Mouse (Mus musculus) layer of hippocampus, adult 18-20 months (tissue): ENCODE measurements around the gene BC025446. TPM values are rescaled to one million over a fixed set of nuclear protein-coding genes. Genes with fewer than 3 reads are reported as not detected.
"Not testable (repeated sequence)": the region's sequence is repeated elsewhere in the genome, so short reads cannot be mapped to it uniquely, and the experiment has no call there.

ENCODE experiments used
- DNase-seq, 2 experiments: peaks; one replicate each; pipeline ENCODE4 v3.0.0; 2022; ENCODE audit warnings: low spot score in 2 of 2
- long read RNA-seq: library from polyadenylated mRNA; stranded (forward); transcript quantifications from one replicate; pipeline ENCODE4 v2.0.0, GENCODE M21; 2021
- total RNA-seq, 2 experiments: library from RNA; stranded (reverse); gene quantifications; 2 replicates each; pipeline ENCODE4 v1.2.3; 2021

Gene BC025446
- not detected for total RNA-seq
- long read RNA-seq = 0 reads

DNA sequence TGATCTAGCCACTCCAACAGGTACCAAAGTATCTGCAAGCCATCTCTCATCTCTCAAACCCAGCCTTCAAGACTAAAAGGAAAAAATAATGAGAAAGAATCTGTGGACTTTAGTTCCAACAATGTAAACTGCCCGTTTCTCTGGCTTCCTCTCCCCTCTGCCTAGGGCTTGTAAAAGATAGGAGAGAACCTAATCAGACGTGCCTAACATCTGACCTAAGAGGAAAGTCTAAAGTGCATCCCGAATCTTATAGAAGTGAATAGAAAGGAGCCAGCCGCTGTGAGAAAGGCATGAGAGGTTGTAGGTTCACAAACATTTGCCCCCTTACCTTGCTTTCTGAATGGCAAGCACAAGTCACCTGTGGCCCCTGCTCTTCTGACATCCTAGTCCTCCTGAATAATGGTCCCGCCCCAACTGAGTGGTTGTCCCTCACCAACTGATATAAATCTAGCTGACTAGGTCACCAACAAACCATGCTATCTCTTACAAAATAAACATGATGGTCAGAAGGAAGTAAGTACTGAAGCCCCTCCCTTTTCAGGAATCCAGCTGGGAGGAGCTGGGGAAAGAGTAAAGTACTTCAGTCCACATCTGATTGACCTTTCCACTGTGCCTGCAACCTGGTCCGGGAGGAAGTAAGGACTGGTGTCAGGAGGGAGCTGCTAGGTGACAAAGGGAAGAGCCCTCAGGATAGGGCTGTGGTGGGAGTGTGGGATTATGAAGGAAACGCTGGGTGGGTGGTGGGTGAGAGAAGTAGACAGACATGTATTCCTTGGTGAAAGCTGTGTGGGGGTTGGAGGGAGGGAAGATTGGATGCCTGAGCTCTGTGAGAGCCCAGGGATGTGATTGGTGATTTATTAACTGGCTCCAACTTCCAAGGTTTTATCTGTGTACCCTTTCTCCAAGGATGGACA is at the start of gene BC025446:
BC025446 (plus strand) TSS at position 599 of the 914 bp plus-strand sequence.
- no peak for DNase-seq

DNA sequence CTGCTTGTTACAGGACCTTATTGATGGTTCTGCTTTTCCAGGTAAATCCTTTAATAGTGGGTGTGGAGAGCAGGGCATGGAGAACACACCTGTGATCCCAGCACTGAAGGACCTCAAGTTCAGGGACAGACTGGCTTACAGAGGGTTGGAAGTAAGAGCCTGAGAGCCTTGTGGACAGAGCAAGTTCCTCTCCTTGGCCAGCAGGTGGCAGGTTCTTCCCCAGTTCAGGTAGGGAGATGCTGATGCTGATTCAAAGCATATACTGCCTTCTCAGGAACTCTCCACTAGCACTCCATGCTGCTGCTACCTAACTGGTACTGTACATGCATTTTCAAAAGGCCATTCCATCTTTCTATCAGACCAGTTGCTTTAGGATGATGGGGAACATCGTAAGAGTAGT is 40.7 kb upstream of the BC025446 start:
- DNase-seq = peak; percentile 5

DNA sequence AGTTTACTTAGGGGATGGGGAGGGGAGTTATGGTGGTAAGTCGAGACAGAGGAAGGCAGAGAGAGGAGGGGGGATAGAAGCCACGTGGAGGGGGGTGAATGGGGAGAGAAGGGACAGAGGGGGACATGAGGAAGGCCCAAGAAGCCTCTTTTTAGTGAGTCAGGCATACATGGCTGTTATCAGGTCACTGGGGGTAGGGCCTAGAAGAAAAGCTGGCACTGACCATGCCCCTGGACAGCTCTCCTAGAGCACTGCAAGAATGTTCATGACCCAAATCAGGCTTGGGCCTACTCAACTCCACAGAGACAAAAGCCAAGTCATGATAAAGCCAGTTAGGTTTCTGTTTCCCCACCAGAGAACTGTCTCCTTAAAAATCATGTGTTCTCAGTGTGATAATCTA is 29.9 kb upstream of the BC025446 start:
- DNase-seq = no peak

DNA sequence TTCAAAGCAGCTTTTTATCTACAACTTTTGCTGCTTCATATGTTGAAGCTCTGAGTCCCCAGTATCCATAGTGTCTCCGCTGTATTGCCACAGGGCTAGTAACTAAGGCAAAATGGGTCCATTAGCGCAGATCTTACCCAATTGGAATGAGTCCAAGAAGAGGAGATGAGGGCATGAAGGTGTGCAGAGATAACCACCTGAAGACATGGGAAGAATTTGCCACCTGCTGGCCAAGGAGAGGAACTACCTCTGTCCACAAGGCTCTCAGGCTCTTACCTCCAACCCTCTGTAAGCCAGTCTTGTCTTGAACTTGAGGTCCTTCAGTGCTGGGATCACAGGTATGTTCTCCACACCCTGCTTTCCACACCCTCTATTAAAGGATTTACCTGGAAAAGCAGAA is 27.1 kb upstream of the BC025446 start:
- no peak for DNase-seq

DNA sequence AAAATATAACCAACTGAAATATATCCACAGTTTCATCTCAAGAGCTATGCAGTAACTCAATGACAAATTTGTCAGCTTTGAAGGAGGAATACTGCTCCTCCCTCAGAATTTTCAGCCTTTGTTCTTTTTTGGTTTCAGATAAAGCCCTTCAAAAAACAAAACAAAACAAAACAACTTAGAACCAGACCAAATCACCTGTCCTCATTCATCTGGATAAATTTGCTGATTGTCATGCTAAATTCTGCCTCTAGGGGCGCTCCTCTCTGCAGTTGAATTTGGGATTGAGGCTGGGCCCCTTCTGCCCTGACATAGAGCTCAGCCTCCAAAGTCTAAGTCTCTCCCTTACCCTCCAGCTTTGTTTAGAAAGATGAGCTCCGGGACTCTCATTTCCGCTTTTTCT is 25.6 kb upstream of the BC025446 start:
- not testable (repeated sequence) for DNase-seq

DNA sequence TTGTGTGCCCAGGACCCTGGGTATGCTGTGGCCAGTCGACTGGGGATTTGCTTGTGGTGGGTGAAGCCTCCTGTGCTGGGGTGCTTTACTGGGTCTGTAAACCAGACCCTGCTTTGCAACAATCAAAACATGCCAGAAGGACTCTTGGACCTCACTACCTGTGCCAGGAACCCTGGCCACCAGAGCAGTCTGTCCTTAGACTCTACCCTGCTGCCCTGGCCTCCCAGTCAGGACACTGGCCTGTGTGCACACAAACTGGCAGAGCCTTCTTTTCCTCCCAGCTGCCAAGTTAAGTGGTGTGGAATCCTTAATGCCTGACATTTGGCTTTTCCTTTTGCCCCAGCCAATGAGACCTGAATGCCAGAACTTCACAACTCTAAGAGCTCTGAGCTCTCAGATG is 655 bp downstream of the BC025446 start:
- DNase-seq = no peak

DNA sequence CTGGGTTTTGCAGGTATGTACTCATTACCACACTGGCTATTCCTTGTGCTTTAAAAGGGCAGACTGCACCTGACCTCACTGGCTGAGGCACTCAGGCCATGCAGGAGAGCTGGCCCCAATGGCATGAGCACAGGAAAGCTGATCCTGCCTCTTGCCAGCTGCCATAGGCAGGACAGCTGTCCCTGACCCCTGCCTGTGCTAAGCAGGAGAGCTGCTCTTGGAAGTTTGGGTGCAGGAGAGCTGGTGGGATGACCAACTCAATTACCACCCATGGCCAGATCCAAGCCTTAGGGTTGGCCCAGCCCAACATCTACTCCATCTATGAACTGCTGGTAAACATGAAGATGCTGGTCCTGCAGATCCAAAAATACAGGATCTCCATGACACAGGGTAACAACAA is 5.8 kb downstream of the BC025446 start:
- DNase-seq = no peak

DNA sequence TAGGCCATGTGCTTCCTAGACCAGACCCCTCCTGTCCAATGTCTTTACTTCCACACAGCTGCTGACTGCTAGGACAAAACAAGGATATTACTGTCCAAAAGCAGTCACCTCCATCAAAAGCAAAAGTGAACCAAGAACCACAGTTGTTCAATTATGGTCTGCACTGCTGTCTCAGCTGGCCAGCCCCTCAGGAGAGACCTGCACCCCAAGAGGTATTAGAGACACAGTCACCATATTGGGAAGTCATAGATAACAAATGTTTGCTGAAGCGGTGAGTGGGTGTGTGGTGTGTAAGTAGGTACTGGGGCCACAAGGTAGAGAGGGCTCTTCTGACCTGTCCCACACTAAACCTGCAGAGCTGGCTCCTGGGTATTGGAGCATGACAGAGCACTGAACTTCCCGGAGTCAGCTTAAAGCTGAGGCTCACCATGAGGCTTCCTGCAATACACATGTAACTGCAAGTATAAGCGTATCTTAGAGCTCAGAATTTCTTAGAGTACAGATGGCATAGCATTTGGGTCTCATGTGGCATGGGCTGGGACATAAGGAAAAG is 21.6 kb downstream of the BC025446 start:
- DNase-seq = no peak

DNA sequence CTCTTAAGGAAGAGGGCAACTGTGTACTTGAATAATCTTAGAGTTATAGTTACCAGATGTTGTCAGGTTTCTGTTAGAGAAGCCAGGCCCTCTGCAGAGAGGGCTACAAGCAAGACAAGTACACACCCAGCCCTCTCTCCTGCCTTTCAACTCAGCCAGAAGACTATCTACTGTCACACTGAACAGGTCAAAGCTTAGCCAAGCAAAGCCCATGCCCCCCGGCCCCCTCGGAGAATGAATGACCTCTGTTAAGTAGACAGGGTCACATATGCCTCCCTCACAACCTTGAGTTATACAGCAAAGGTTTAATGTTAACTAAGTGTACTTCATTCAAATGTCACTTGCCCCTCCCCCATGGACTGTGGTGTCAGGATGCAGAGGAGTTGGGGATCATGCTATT is 24.4 kb downstream of the BC025446 start:
- no peak for DNase-seq

DNA sequence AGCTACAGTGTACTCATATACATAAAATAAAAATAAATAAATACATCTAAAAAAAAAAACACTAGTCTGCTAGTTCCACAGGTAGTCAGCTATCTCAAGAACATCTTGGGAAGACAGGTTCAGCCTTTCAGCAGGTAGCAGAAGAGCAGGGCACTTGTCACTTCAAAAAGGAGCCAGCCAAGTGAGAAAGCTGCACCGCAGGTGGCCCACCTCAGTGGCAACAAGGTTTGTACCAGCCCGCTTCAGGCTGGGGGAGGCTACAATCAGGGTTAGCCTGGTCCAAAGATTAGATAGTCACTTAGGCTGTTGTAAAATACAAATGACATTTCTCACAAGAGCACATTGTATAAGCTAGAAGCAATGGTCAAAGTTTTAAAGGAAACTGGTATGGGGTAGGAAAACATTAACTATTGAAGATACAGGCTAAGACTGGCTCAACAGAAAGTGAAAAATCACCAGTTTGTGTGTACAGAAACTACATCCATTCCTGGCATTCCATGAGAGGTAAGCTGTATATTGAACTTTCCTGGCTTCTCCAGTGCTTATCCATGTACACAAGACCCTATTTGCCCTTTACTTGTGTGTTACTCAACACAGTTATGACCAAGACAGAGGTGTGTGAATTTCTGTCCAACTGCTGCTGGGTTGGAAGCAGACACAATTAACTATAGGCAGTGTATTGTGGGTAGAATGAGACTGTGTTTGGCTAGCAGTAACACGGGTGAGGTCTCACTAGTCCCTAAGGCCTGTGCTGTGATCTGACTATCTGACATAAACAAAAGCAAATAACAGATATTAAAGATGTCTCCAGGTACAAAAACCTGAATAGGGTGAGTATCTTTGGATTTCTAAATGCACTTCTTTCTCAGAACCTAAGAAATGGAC is 26.8 kb downstream of the BC025446 start:
- DNase-seq = no peak

DNA sequence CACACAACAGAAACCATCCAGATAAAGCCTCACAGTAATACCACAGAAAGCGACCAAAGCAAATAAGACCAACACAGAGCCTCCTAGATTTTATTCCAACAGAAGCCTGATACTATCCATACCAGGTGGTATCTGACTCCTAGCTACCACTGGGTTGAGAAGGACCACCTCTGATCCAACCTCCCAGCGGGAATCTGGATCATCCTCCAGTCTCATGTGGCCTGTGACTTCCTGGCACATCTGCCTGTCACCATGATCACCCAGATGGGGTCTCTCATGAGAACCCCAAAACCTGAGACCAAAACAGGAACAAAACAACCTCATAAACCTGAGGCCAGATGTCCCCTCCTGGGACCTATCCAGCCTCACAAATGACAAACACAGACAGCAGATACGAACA is 38.5 kb downstream of the BC025446 start:
- DNase-seq = no peak

DNA sequence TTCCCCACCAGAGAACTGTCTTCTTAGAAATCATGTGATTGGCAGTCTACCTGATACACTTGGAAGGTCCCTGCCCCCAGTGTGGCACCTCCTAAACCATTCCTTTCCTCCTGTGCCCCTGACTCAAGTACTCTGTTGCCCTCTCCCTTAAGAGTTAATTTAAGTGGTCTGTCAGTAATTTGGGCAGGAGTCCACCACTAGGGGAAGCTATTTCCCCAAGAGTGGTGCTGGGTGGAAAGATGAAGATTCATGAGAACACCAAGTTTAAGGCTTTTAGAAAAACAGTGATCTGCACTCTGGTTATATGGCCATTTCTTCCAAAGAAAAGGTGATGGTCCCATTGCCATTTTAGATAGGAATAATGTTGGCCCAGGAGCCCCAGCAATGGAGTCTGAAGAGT is 49.7 kb downstream of the BC025446 start:
- DNase-seq = no peak

DNA sequence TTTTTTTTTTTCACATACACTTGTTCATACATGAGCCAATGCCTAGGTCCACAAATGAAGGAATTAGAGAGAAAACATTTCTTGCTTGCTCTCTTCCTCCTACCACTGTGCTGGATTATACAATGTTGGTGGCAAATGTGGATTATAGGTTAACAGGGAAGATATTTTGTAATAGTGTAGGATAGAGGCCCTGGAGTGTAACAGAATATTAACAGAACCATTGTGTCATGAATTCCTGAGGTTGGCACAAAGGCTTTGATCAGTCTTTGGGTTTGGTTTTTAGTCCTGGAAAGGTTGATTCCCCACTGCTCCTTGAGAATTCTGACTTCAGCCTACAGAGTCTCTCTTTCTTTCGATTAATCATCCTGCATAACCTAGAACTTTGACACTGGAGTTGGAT is 50.5 kb downstream of the BC025446 start:
- no peak for DNase-seq

DNA sequence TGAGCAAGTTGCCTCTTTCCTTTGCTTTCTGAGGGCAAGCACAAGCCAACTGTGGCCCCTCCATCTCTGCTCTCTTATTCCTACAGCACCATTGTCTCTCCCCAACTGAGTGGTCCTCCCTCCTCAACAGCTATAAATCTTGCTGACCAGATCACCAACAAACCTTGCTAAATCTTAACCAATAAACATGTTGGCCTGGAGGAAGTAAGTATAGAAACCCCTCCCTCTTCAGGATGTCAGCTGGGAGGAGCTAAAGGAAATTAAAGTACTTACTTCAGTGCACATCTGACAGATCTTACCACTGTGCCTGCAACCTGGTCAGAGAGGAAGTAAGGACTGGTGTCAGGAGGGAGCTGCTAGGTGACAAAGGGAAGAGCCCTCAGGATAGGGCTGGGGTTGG is 51.9 kb downstream of the BC025446 start, which contains the start of gene Ly6f:
Ly6f (plus strand) TSS at position 301 of the 400 bp plus-strand sequence.
- no peak for DNase-seq

DNA sequence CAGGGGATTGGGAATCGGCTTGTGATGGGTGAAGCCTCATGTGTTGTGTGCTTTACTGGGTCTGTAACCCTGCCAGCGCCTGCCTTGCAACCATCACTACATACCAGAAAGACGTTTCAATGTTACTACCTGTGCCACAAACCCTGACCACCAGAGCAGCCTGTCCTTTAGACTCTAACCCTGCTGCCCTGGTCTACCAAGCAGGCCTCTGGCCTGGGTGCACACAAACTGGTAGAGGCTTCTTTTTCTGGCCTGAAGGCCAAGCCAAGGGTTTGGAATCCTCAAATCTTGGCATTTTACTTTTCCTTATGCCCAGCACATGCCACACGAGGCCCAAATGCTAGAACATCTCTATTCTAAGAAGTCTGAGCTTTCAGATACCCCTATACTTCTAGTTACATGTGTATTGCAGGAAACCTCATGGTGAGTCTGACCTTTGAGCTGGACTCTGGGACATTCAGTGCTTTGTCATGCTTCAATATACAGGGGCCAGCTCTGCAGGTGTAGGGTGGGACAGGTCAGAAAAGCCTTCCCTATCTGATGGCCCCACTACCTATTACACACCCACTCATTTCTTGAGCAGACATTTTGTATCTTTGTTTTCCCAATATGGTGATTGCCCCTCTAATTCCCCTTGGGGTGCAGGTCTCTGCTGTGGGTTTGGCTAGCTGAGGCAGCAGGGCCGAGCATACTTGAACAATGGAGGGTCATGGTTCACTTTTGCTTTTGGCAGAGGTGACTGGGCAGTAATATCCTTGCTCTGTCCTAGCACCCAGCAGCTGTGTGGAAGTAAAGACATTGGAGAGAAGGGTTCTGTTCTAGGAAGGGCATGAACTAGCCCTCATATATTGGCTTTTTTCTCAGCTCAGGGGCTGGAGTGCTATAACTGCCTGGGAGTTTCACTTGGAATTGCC is 53.0 kb downstream of the BC025446 start:
- DNase-seq = no peak

DNA sequence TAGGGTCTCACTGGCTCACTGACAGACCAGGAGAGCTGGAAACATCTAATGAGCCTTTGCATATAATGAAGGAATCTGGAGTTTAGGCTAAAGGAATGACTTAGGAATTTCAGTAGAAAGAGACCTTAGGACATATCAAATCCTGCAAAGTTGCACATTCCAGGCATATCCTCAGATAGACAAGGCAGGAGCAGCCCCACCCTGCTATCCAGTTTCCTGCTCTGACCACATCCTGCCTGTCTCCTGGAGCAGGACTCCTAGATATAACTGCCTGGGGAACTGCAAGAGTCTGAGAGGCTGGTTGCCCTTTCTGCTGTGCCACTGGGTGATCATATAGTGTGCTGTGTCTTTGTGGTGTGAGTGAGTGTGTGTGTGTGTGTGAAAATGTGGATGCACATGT is 54.0 kb downstream of the BC025446 start:
- no peak for DNase-seq

DNA sequence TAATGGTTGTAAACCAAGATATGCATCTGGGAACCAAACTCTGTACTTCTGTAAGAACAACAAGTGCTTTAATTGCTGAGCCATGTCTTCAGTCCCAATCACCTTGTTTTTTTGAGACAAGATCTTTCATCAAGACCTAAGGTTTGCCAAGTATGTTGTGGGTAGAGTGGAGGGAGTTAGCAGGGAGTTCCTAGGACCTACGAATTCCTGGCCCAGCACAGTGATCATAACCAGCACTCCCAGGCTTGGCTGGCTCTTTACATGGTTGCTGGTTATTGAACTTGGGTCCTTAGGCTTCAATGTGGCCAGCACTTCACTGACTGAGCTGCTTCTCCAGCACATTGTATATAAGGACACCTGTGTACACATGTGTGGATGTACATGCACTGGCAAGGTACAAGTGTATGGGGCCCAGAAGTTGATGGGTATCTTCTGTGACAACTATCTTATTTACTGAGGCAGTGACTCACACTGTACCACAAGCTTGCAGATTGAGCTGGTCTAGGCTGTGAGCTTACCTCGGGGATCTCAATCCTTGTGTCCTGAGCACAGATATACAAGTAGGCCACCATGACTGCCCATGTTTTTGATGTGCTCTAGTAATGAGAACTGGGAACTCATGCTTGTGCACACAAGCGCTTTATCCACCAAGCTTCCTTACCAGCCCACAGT is 54.7 kb downstream of the BC025446 start:
- DNase-seq = no peak

DNA sequence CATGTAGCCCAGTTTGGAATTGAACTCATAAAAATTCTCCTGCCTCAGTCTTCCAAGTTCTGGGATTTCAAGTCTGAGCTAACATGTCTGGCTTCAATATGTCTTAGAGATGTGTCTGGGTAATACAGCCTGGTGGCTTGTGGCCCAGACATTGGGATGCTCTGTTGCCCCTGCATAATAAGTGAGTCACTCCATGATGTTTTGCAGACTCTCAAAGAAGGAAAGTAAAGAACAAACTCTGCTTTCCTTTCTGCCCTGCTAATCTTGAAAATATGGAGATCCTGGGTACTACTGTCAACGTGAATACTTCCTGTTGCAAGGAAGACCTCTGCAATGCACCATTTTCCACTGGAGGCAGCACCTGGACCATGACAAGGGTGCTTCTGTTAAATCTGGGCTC is 55.2 kb downstream of the BC025446 start:
- no peak for DNase-seq

DNA sequence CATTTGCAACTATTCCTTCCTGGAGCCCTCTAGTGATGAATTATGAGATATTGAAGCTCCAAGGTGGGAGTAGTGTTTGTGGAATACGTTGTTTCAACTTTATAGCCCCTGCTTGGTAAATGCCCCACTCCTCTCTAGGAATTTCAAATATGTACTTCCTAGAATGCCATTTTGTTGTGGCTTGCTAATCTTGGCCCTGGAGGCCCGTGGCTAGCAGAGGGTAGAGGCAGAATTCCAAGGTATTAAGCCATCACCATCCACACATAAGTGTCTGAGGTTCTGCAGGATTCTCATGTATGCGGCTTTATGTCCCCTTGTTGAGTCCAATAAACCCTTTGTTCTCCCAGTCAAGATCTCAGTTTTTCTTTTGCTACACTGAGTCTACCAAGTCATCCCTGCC is 55.7 kb downstream of the BC025446 start:
- DNase-seq = no peak
